Mouse (Mus musculus): ENCODE measurements around the gene Zcchc14.
"Not testable (repeated sequence)": the region's sequence is repeated elsewhere in the genome, so short reads cannot be mapped to it uniquely, and the experiment has no call there.

The Zcchc14 gene

DNA sequence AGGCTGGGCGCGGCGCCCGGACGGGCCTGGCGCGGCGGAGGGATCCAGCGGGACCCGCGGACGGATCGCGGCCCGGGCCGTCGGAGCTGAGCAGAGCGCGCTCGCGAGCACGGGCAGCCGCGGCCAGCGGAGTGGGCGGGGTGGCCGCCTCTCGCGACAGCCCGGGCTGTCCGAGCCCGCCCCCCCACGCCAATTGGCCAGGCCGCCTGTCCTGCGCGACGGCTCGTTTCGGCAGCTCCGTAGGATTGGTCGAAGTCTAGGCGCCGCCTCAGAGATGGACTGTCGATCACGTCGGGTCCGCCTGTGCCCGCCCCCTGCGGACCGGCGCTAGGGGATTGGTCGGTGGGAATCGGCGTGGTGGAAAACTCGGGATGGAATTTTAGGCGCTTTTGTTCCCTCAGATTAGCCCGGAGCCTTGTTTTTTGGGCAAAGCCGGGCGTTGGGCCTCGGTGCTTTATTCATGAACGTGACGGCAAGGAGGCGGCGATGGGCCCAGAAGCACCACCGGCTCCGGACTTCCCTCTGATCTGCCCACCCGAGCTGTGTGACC, at the start of gene Zcchc14:
TSS of gene Zcchc14 (minus strand) at position 128 of the 550 bp plus-strand sequence.
- DNase-seq (ENCODE audit: low spot score in 2 of 2), result peak; percentile 97 to 98

DNA sequence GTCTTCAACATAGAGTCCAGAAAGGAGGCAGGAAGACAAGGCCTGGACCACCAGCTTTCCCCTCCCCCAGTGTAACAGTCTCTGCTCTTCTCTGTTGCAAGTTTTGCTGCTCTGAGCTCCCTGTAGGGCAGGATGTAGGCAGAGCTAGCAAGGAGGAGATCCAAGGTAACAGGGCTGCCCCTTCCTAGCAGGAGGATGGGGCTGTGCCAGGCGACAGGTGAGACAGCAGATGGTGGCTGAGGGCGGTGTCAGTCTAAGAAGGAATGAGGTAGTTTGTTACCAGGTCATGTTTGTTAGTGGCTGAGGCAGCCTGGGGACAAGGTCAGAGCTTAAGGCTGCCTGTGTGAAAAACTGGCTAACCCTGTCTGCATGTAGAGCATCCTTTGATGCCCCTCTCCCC, 47.2 kb upstream of the Zcchc14 start:
- no peak for DNase-seq (ENCODE audit: low spot score in 2 of 2)

DNA sequence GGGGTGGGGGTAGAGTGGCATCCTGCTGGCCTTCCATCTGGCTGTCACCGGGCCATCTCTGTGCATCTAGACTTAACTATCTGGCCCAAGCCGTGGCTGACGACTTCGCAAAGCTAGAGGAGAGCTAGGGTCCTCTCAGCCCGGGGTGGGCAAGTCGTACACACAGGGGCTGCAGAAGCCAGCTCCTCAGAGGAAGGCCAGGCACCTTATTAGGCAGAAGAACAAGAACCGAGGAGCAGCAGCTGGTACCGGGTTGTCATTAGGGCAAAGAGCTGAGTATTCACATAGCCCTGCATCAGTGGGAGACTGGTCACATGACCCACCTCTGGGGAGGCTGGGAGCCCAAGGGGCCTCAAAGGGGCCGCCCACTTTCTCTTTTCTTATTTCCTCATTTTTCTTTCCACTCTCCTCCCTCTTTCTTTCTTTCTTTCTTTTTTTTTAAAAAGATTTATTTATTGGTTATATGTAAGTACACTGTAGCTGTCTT, 46.0 kb upstream of the Zcchc14 start:
- no peak for DNase-seq (ENCODE audit: low spot score in 2 of 2)

DNA sequence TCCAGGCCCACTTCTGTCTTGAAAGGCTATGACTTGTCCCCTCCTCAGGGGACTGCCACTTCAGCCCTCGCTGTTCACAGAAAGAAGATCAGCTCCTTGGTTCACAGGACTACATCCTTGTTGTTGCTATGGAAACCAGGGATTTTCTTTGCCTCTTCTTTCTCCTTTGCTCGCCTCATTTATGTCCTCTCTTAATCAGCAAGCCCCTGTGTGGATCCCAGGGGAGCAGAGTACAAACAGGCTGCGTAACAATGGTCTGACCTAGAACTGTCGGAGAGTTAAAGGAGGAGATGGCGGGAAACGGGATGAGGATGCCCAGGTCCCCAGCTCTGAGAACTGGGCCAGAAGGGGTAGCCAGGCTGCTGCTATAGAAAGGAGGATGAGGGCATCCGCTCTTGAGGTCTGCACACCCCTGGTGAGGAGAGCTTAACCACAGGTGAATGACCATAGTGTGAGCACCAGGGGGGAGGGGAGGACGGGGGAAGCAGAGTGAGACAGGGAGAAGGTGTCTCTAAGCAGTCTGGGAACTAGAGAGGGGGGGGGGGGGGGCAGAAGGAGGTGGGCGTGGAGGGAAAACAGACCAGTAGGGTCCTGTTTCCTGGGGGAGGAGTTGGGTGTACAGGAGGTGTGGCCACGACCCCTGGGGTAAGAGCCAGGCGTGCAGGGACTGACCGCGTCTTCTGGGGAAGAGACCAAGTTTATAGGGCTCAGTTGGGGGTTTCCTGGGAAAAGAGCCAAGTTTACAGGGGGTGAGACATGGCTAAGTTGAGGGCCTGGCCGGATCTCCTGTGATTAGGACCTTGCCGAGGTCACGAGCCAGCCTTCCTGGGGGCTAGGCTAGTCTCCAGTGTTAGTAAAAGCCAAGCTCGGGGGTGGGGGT, 45.3 kb upstream of the Zcchc14 start:
- no peak for DNase-seq (ENCODE audit: low spot score in 2 of 2)

DNA sequence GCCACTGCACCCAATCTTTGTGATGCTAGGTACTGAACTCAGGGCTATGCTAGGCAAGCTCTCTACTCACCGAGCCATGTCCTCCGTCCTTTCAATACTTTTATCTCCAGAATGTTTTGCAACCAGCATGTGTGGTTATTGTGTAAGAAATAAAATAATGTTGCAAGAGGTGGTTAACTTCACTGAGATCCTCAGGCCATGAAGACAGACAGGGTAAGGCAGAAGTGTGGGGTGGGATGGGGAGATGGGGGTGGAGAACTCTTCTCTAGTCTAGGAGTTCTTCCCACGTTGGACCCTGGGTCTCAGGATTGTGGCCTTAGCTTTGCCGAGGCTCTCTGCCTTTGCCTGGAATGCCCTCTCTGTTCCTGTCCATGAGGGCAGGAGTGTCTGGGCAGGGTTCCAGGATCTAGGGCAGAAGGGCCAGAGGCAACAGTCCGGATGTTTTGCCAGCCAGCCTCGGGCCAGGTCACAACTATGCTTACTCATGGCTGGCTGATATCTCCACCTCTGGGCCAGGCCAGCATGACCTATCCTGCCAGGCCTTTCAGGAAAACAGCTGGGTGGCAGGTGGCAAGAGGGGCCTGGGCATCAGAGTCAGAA, 43.0 kb upstream of the Zcchc14 start:
- DNase-seq (ENCODE audit: low spot score in 2 of 2), result no peak

DNA sequence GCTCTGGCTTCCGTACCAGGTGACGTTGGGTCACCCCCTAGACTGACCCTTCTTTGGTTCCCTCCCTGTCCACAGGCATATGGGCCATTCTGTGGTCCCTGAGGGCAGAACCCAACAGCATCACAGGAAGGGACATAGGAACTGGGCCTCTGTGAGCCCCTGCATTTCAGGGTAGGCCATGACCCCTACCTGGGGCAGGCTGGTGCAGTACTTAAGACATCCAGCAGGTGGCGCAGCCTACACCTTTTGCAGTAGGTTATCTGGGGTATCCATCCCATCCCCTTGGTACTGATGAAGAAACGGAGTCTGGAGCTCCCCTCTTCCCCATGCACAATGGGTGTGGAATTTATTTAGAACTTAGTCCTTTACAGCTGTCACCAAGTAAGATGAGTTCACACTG, 41.8 kb upstream of the Zcchc14 start:
- peak; percentile 47 to 51 for DNase-seq (ENCODE audit: low spot score in 2 of 2)

DNA sequence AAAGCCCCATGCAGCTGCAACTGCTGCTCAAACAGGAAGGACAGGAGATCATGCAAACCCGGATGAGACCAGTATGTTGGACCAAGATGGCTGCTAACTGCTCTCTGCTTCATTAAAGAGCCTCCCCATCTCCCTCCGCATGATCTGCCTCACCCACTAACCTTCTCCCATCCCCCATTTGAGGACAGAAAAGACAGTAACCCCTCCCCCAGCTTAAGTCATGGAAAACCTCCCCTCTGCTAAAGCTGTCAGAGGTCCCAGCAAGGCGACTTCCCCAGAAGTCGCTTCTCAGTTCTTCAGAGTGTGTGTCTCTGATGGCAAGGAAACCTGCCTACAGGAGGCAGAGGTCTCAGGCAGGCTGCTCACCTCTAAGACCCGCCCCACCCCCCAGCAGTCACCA, 35.8 kb upstream of the Zcchc14 start:
- DNase-seq (ENCODE audit: low spot score in 2 of 2), result no peak

DNA sequence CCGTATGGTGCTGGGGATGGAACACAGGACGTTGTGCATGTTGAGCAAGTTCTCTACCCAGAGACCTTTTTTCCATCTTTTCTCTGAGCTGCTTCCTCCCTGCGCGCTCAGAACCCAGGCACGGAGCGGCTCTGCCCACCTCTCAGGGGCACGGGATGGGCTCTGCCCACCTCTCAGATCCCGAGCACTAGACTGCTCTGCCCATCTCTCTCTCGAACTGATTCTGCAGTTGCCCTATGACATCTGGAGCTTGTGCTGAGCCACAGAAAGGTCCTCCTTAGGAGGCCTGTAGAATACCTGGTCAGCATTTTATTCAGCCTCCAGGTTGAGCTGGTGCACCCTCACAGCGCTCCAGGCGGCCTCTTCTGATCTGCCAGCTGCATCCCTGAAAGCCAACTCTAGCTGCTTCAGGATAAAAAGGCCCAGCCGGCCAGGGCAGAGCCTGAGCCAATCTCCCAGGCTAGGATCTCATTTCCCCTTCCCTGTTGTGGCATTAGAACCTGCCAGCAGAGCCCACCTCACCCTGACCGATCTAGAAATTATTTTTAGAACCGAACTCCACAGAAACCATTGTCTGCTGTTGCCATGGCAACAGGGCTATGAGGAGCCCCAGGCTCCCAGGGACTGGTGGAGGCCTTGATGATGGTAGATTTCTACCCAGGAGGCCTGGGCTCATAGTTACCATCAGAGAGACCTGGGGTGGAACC, 34.9 kb upstream of the Zcchc14 start:
- peak; percentile 59 to 79 for DNase-seq (ENCODE audit: low spot score in 2 of 2)

DNA sequence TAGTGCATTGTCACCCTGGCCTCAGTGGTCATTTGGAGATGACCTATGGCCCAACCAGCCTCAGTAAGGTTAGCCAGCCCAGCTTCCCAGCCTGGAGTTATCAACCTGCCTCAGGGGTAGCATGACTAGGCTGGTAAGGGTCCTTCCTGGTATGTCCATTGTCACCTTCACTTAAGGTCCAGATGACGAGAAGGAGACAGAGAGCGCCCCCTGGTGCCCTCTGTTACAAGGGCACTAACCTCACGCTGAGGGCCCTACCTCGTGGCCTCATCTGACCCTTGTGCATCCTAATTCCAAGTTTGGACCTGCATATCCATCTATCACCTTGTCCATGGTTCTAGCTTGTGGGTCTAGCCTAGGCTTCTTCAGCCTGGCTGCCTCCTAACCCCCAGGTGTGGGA, 32.7 kb upstream of the Zcchc14 start:
- peak in 1 of 2 experiments; percentile 40 for DNase-seq (ENCODE audit: low spot score in 2 of 2)

DNA sequence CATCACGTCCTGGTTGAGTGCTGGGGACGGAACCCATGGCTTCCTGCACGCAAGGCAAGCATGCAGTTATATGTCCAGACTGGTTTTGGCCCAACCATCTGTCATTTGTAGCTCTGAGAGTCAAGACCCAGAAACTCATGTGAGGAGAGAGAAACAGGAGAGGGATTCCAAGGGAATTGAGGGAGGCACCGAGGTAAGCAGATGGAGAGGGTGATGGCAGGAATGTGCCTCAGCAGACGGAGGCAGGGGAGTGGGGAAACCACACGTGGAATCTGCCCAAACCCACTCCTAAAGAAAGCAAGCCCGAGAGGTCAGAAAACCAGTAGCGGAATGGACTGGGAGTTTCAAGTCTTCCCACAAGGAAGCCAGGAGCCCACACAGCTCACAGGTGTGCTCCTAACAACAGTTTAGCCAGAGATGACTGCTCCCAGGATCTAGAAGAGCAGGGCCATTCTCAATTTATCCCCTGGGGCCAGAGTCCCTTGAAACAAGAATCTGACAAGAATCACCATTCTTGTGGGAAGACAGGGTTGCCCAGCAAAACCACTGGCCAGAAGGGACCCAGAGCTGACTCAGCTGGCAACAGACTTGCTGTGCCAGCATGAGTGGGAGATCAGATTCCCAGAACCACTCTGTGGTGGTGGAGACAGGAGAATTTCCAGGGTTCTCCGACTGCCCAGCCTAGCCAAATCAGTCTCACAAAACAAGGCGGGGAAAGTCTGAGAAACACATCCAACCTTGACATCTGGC, 30.6 kb upstream of the Zcchc14 start:
- peak in 1 of 2 experiments; percentile 41 for DNase-seq (ENCODE audit: low spot score in 2 of 2)

DNA sequence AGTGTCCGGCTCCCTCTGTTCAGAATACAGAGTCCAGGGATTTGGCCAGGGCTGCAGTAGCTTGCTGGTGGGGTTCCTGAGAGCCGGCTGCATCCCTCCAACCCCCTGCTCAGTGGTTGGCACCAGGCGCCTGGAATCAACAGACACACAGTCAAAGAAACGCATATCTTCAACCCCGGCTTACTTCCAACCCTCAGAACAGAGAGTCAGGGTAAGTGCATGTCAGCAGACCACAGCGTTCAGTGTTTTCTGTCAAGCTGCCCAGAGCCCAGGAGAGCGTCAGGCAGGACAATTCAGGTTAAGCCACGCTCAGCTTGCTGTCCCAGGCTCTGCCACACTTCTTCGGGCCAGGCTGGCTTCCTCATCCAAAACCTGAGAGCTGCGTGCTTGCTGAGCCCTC, 28.8 kb upstream of the Zcchc14 start:
- DNase-seq (ENCODE audit: low spot score in 2 of 2), result no peak

DNA sequence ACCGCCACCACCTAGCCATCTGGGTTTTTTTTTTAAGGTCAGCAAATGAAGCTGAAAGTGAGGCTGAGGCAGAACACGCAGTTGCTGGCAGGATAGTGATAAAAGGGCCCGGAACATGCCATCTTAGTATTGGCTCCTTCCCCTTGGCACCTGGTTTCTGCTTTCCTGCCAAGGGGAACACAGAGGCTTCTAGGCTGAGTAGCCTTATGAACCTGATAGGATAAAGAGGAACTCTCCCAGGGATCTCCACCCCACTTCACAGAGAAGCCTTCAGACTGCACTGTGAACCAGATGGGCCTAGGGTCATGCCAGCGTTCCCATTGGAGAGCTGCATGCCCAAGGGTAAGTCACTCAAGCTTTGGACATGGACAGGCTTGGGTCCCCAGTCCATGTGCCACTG, 28.2 kb upstream of the Zcchc14 start:
- no peak for DNase-seq (ENCODE audit: low spot score in 2 of 2)

DNA sequence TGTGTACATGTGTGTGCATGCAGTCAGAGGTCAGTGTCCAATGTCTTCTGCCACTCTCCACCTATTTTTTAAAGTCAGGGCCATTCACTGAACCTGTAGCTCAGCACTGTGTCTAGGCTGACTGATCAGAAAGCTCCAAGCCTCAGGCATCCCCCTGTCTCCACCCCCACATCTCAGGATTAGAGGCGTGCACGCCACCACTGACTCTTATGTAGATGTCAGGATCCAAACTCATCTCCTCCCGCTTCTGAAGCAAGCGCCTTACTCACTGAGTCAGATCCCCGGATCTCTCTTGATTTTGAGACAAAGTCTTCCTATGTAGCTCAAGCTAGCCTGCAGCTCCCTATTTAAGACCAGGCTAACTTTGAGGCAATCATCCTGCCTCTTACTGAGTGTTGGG, 26.0 kb upstream of the Zcchc14 start:
- DNase-seq (ENCODE audit: low spot score in 2 of 2), result no peak

DNA sequence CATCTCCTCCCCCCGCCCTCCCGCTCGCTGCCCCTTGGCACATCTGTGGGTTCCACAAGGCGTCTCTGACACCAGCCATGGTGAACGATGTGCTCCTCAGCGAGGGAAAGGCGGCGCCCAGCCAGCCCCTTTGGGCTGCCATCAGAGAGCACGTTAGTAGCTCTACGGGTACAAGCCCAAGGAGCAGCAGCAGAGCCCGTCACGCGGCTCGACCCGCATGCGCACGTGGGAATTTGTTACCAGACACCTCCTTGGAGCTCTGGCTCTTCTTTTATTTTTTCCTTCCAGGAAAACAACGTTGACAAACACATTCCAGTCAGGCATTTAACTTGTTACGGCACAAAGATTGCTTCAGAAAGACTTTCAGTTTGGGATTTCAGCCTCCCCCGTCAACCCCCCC, 23.0 kb upstream of the Zcchc14 start:
- peak in 1 of 2 experiments; percentile 46 for DNase-seq (ENCODE audit: low spot score in 2 of 2)

DNA sequence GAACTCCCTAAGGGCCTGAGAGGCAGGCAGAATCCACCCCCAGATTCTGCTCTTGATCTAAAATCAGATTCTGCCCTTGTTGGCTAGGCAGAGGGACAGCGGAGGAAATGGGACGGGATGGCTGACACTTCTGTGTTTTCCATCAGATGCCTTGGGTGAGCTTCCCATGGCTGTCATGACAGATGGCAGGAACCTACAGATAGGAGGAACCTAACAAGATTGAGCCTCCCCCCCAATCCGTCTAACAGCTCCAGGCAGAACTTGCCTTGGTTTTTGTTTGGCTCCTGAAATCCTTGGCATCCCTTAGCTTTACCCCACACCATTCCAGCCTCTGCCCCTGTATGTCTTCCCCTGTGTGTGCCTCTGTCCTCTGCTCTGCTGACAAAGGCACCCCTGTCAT, 22.5 kb upstream of the Zcchc14 start:
- no peak for DNase-seq (ENCODE audit: low spot score in 2 of 2)

DNA sequence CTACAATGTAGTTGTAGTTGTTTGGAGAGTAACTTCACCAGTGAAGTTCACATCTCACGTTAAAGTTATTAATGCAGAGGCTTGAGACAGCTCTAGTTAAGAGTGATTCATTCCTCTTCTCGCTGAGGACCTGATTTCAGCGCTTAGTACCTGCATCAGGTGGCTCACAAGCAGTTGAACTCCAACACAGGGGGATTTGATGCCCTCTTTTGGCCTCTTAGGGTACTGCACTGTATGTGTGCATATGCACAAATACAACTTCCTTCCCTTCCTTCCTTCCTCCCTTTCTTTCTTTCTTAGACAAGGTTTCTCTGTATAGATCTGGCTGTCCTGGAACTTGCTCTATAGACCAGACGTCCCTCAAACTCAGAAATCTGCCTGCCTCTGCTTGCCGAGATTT, 21.8 kb upstream of the Zcchc14 start:
- no peak for DNase-seq (ENCODE audit: low spot score in 2 of 2)

DNA sequence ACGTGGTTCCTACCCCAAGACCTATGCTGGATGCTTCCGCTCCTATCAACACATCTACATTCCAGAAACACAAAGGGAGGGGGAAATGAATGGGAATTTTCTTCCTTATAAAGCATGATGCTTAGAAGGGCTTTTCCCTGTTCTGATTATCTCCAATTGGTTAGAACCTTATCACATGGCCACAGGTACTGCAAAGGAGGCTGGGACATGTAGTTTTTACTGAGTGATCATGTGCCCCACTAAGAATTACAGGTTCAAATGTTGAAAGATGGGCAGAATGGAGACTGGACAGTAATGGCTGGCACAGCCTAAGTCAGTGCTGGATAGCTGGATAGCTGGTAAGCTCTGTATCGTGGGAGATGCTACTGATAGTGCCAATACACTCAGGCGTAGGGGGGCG, 21.2 kb upstream of the Zcchc14 start:
- DNase-seq (ENCODE audit: low spot score in 2 of 2), result peak; percentile 44 to 50

DNA sequence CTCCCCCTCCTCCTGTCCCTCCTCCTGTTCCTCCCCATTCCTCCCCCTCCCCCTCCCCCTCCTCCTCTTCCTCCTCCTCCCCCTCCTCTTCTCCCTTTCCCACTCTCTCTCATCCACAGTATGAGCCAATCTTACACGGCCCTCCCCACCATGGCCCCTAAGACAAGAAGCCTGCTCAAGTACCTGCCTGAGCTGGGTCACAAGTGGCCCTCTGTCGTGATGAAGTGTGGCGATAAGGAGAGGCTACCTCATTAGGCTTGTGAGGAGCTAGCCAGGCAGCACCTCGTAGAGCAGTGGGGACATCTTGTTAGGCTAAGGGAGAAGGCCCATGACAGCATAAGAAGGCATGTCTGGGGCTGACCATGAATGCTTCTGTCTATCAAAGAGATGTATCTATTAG, 20.5 kb upstream of the Zcchc14 start:
- no peak for DNase-seq (ENCODE audit: low spot score in 2 of 2)

DNA sequence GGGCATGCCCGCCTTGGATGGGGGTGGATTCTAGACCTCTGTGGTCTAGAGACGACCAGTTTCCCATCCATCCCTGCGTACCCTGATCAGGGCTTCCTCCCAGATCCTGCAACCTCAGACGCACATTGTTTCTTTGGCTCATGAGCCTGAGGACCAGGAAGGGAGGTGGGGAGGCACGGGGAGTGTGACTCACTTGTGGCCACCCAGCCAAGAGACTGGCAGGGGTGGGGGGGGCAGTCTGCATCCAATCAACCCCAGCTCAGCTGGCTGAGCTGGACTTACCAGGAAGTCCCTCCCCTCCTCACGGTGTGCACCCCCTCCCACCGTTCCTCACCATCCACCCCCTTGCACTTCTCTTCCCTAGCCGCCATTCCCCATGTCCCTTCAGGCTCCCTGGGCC, 16.5 kb upstream of the Zcchc14 start:
- no peak for DNase-seq (ENCODE audit: low spot score in 2 of 2)

DNA sequence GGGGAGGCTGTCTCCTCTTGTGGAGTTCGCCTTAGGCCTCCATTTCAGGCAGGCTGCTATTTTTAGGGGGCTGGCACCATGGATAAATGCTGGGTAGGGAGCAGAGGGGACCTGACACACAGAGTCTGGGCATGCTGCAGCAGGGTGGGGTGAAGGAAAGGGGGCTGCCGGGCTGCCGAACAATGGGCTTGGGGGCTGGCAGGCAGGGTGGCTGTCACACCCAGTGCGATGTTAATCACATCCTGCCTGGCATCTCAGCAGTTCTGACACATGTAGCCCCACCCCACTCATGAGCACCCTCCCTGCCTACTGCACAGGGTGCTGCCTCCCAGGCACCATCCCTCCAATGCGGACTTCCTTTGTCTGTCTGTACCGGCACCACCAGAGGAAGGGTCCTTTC, 15.9 kb upstream of the Zcchc14 start:
- DNase-seq (ENCODE audit: low spot score in 2 of 2), result no peak

DNA sequence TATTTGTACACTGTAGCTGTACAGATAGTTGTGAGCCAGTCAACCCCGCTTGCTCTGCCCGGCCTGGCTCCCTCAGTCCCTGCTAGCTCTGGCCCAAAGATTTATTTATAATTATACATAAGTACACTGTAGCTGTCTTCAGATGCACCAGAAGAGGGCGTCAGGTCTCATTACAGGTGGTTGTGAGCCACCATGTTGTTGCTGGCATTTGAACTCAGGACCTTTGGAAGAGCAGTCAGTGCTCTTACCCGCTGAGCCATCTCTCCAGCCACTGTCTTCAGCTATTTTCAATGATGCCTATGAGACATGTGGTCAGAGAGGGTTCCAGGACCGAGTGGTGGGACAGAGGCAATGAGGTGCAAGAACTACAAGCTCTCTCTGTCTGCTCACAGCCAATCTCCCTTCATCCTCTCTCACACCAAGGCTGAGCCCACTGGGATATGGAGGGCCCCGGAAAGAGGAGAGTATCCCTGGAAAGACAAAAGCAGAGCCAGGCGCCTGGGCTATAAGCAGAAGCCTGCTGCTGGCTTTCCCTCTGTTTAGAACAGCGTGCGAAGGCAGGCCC, 15.3 kb upstream of the Zcchc14 start:
- DNase-seq (ENCODE audit: low spot score in 2 of 2), result not testable (repeated sequence)
